Mouse (Mus musculus) heart, embryonic 14.5 days (tissue): ENCODE data around the gene Mga. TPM values are rescaled to one million over a fixed set of nuclear protein-coding genes. Genes with fewer than 3 reads are reported as not detected.

ENCODE experiments used
- ATAC-seq: fragments of 200-750 bp; cut with Nextera tagmentation; 2 replicates; pipeline ENCODE4 v1.8.0; 2017; ENCODE audit warnings: low read depth, moderate TSS enrichment; ENCODE audit not compliant: insufficient number of reproducible peaks, insufficient read depth, low FRiP score
- H3K27ac ChIP-seq, 2 experiments: fragments of 200-500 bp in 1 of 2; fragments of 300-500 bp in 1 of 2; sonication (generic) in 1 of 2; replicated peaks in 1 of 2; 2 replicates each; pipeline ENCODE4 v1.5.1; 2012 to 2014; ENCODE audit warnings: low read depth in 2 of 2, low read length in 2 of 2, control low read depth in 1 of 2, mild to moderate bottlenecking in 1 of 2, mixed read lengths in 1 of 2; ENCODE audit not compliant: control insufficient read depth in 1 of 2, insufficient read depth in 1 of 2
- H3K27me3 ChIP-seq: fragments of 300-500 bp; sonication (generic); 2 replicates; pipeline ENCODE4 v1.6.1; 2014; ENCODE audit warnings: mild to moderate bottlenecking, low read length, control low read depth; ENCODE audit not compliant: control insufficient read depth, insufficient read depth
- H3K36me3 ChIP-seq: fragments of 300-500 bp; sonication (generic); 2 replicates; pipeline ENCODE4 v1.6.1; 2014; ENCODE audit warnings: mild to moderate bottlenecking, control low read depth, low read length, mixed read lengths; ENCODE audit not compliant: control insufficient read depth, insufficient read depth
- H3K4me1 ChIP-seq, 2 experiments: fragments of 200-500 bp in 1 of 2; fragments of 300-500 bp in 1 of 2; sonication (generic) in 1 of 2; 2 replicates each; pipeline ENCODE4 v1.6.1; 2012 to 2014; ENCODE audit warnings: low read length in 2 of 2, control low read depth in 1 of 2, mixed read lengths in 1 of 2; ENCODE audit not compliant: control insufficient read depth in 2 of 2, insufficient read depth in 2 of 2
- H3K4me2 ChIP-seq: fragments of 300-500 bp; sonication (generic); 2 replicates; pipeline ENCODE4 v1.6.1; 2014; ENCODE audit warnings: mild to moderate bottlenecking, low read length
- H3K4me3 ChIP-seq, 2 experiments: fragments of 200-500 bp in 1 of 2; fragments of 300-500 bp in 1 of 2; sonication (generic) in 1 of 2; 2 replicates each; pipeline ENCODE4 v1.5.1; 2012 to 2014; ENCODE audit warnings: low read length in 2 of 2, mild to moderate bottlenecking in 2 of 2, control low read depth in 1 of 2, low read depth in 1 of 2, moderate library complexity in 1 of 2; ENCODE audit not compliant: control insufficient read depth in 1 of 2, insufficient read depth in 1 of 2
- H3K9ac ChIP-seq: fragments of 300-500 bp; sonication (generic); 2 replicates; pipeline ENCODE4 v1.6.1; 2014; ENCODE audit warnings: mild to moderate bottlenecking, low read length
- H3K9me3 ChIP-seq: fragments of 300-500 bp; sonication (generic); 2 replicates; pipeline ENCODE4 v1.6.1; 2016; ENCODE audit warnings: low read length, control low read depth; ENCODE audit not compliant: control insufficient read depth
- WGBS: fragments of 180-500 bp; shearing (Covaris S2); extraction: QIAGEN DNeasy Blood & Tissue Kit; methylation state at CpG from one replicate; pipeline ENCODE4 v1.1.7; 2014; 5-methylcytosine and 5-hydroxymethylcytosine counted together
- polyA plus RNA-seq: library from polyadenylated mRNA; unstranded; fragments of >200 nt; fragmentation: Nextera tagmentation; extraction: Ambion mirVana; gene quantifications from 2 replicates; pipeline ENCODE4 v1.2.1, GENCODE M21; 2014

Mga gene
- polyA plus RNA-seq, 1 experiment from 2014 or later = 30.3 TPM

DNA sequence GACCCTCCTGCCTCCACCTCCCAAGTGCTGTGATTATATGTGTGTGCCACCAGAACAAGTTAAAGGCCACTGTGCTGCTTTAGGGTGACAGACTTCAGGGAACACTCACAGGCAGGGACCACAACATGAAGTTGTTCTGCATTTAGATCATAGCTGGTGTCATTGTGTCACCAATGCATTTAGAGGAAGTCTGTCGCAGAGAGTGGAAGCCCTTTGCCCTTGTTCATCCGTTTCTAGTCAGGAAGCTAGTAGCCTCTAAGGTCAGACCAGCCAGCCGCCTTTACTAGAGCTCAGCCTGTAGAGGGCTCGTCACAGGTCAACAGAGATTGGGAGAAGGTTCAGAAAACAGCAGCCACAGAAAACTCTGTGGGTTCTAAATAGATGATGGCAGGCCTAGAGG lies 111.6 kb downstream of the Mga start:
- no peaks in the 10 kb centered on the region for H3K4me1 ChIP-seq
- ATAC-seq = no peak
- H3K27me3 ChIP-seq = no peaks in the 10 kb centered on the region
- H3K9me3 ChIP-seq = no peaks in the 10 kb centered on the region
- H3K9ac ChIP-seq = no peak overlapping the region
- WGBS = 41% methylated on average over 4 of the region's 4 CpGs
- H3K4me2 ChIP-seq = no peak overlapping the region
- peak overlapping the region in 1 of 2 experiments; percentile 2; a peak in 1 of 4 replicates for H3K27ac ChIP-seq
- no peak overlapping the region for H3K4me3 ChIP-seq
- peaks cover 9% of the 10 kb centered on the region for H3K36me3 ChIP-seq

DNA sequence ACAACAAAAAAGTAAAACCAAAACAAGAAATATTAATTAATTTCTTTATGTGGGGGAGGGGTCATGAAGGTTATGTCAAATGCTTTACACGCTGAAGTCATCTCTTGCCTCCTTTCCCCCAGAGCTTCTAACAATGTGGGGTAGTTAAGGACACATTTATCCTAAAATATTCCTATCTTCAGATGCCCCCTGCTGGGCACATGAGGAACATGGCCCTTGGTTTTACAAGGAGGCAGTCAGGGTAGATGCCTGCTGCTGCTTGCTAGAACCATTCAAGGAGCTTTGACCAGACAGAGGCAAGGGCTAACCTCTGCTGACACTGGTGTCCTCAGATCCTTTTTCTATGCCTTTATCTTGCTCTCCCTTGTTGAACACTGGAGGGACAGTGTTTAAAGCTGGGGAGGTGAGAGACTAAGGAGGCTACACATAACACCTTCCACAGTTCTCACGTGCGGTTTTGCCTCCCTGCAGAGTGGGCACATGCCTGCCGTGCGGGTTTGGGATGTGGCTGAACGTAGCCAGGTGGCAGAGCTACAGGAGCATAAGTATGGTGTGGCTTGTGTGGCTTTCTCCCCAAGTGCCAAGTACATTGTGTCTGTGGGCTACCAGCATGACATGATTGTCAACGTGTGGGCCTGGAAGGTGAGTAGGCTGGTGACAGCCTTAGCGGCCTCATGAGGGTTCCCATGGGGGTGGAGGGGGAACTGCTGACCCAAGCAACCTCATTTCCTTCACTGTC lies 114.6 kb downstream of the Mga start:
- ATAC-seq = no peak
- H3K27ac ChIP-seq = no peak overlapping the region
- H3K4me2 ChIP-seq = no peak overlapping the region
- H3K36me3 ChIP-seq = peaks cover 25% of the 10 kb centered on the region
- H3K27me3 ChIP-seq = no peaks in the 10 kb centered on the region
- no peak overlapping the region for H3K4me3 ChIP-seq
- H3K9me3 ChIP-seq = no peaks in the 10 kb centered on the region
- 67% methylated on average over 8 of the region's 8 CpGs for WGBS
- no peak overlapping the region for H3K9ac ChIP-seq
- no peaks in the 10 kb centered on the region for H3K4me1 ChIP-seq

DNA sequence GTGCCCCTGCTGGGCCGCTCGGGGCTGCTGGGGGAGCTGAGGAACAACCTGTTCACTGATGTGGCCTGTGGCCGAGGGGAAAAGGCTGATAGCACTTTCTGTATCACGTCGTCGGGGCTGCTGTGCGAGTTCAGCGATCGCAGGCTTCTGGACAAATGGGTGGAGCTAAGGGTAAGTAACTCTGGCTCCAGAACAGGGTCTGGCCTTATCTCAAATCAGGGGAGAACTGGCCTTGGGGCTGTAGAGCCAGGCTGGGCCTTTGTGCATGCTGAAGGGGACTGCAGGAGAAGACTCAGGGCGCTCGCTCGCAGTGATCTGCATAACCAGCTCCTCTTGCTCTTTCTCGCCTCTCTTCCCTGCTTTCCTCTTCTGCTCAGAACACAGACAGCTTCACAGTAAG lies 115.9 kb downstream of the Mga start:
- no peaks in the 10 kb centered on the region for H3K9me3 ChIP-seq
- H3K27me3 ChIP-seq = no peaks in the 10 kb centered on the region
- ATAC-seq = no peak
- H3K4me2 ChIP-seq = no peak overlapping the region
- no peaks in the 10 kb centered on the region for H3K4me1 ChIP-seq
- H3K4me3 ChIP-seq = no peak overlapping the region
- H3K9ac ChIP-seq = 0 out of 2 replicates have a peak overlapping the region, but pooled peaks have one; percentile 8
- WGBS = 55% methylated on average over 13 of the region's 13 CpGs
- peaks cover 38% of the 10 kb centered on the region for H3K36me3 ChIP-seq
- H3K27ac ChIP-seq = no peak overlapping the region

DNA sequence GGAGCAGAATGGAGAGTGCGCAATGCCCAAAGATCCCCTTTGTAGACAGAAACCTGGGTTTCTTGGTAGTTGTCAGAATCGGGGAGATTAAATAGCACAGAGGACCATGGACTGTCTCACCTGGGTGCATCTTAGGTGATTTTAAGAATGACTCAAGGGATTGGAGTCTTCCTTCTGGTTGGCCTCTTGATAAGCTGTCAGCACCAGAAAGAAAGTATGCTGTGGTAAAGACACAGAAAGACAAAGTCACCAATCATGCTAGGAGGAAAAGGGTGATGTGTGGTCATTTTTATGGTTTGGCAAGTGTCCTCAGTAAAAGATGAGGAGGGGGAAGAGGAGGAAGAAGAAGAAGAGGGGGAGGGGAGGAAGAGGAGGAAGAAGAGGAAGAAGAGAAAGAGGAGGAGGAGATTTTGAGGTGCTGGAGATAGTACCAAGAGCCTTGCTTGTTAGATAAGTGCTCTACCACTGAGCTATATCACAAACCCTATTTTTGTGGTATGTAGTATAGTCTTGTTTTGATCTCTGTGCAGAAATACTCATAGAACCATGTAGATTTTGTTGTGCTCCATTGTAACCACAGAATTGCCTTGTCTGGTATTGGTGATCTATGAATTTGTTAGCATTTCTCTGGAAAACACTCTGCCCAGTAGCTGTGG lies 116.9 kb downstream of the Mga start:
- H3K4me2 ChIP-seq = no peak overlapping the region
- no peak overlapping the region for H3K4me3 ChIP-seq
- peaks cover 48% of the 10 kb centered on the region for H3K36me3 ChIP-seq
- no peak overlapping the region for H3K9ac ChIP-seq
- no peaks in the 10 kb centered on the region for H3K27me3 ChIP-seq
- H3K9me3 ChIP-seq = no peaks in the 10 kb centered on the region
- no peak overlapping the region for H3K27ac ChIP-seq
- ATAC-seq = no peak
- no peaks in the 10 kb centered on the region for H3K4me1 ChIP-seq
- WGBS = 88% methylated on average over 2 of the region's 2 CpGs

DNA sequence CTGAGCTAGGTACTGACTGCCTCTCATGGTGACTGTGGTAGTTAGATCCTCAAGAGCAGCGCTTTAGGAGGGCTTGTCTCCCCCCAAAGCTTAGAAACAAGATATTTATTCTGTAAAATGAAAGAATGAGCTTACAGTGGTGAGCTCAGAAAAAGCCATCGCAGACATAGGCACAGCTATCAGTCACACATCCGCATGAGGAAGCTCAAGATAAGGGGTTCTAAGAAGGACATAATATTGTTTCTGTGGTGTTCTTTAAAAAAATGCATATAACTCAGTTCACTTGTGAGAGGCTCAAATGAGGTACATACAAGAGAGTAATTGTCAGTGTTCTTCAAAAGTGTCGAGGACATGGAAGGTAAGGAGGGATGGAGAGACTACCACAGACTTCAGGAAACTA lies 118.9 kb downstream of the Mga start:
- peaks cover 67% of the 10 kb centered on the region for H3K36me3 ChIP-seq
- 86% methylated on average over 4 of the region's 4 CpGs for WGBS
- H3K4me3 ChIP-seq = no peak overlapping the region

DNA sequence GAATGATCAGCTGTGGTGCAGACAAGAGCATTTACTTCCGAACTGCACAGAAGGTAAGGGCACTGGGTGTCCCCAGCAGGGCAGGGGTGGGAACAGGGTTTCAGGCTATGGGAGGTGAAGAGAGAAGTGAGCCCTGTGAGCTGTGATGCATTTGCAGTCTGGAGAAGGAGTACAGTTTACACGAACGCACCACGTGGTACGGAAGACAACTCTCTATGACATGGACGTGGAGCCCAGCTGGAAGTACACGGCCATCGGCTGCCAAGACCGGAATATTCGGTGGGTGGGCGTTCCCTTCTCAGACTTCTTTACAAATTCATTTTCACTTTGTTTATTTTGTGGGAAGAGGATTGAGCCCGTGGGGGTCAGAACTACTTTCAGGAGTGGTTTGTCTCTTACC lies 120.6 kb downstream of the Mga start:
- no peak overlapping the region for H3K9ac ChIP-seq
- H3K27me3 ChIP-seq = no peaks in the 10 kb centered on the region
- H3K4me1 ChIP-seq = no peaks in the 10 kb centered on the region
- H3K9me3 ChIP-seq = no peaks in the 10 kb centered on the region
- WGBS = 88% methylated on average over 12 of the region's 12 CpGs
- H3K4me2 ChIP-seq = no peak overlapping the region
- H3K36me3 ChIP-seq = peaks cover 84% of the 10 kb centered on the region
- H3K27ac ChIP-seq = no peak overlapping the region
- no peak for ATAC-seq
- no peak overlapping the region for H3K4me3 ChIP-seq

More for the DNA sequence above, 118.9 kb downstream of the Mga start:
- ATAC-seq = no peak
- Histone ChIP-seq H3K27ac (no peak overlapping the region), H3K4me2 (no peak overlapping the region), H3K9me3 (no peaks in the 10 kb centered on the region), H3K27me3 (no peaks in the 10 kb centered on the region), H3K4me1 (no peaks in the 10 kb centered on the region), H3K9ac (no peak overlapping the region)
